Mouse (Mus musculus): ENCODE measurements around the gene Maco1. TPM values are rescaled to one million over a fixed set of nuclear protein-coding genes. Genes with fewer than 3 reads are reported as not detected.
A peak's percentile ranks its signal among the peaks of the same experiment; 100 is the strongest.
"Not testable (repeated sequence)": the region's sequence is repeated elsewhere in the genome, so short reads cannot be mapped to it uniquely, and the experiment has no call there.

Gene Maco1
- total RNA-seq, 4 experiments from 2014 or later = 21.1 to 25.0 (median 23.2) TPM

DNA sequence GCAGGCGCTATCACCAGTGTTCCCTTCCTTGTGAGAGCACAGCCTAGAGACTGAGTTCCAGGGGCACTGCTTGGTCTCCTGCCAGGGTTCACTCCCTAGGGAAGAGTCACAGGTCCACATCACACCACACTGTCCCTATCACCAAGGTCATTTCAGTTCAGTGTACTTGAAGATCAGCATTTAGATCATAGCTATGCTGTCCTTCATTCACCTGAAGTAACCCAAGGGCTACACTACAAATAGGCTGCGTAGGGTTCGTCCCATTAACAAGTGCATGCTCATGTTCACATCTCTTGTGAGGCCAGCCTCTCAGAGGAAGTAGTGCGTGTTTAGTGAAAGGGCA lies 38.9 kb downstream of the Maco1 start:
- no peak for DNase-seq (ENCODE audit: low spot score)

DNA sequence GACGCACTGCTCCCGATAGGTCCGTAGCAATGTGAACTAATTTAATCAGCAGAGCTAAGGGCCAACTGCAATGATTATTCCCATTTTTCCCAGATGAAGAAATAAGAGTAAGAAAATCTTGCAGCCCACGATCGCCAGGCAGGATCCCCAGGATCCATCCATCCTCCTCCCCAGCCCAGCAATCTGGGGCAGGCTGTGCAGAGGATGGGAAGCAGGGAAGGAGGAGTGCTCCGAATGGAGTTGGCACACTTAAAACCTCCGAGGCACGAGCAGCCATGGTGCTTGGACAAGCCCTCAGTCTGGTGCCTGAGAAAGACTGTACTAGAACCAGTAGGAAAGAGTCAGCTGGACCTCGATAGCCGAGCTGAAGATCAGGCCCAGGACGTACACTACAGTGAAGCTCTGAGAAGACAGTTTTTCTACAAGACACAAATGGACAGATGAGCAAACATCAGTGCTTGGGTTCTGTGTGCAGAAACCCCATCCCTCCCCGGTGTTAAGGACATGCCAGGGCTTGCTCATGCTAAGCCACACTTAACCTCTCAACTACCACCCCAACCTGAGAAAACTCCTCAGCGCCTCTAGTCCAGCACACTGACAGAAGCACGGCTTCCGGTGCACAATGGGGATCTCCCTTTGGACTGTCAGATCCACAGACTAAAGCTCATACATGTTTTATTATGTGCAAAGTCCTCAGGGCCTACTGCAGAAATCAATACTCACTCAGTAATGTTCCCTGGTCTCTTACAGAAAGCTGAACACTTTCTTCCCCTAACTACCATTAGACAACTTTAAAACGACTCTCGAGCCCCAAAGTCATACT lies 39.5 kb downstream of the Maco1 start:
- no peak for DNase-seq (ENCODE audit: low spot score)

DNA sequence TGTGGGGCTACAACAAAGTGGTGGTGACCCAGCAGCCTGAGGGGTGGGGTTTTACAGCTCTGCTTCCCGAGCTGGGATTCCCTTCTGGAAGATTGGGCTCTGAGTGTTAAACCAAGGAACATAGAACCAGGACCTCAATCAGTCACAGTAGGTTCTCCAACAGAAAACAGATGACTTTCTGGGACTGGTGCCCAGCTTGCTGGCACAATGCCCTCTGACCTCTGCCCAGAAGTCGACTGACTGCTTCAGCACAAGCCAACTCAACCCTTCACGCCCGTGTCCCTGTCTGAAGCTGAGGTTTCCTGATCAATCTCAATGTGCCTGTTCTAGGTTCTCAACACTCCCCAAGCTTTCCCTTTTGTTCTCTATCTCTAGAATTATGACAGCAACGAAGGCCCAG lies 48.4 kb downstream of the Maco1 start:
- DNase-seq (ENCODE audit: low spot score) = peak; percentile 86

- no peak for DNase-seq (ENCODE audit: low spot score)
Observed at GRCm38 (mm10) chr4:134802765-134803164, 50.4 kb downstream of the Maco1 start.

GRCm38 (mm10) chr4:134802155-134802554 lies 51.0 kb downstream of the Maco1 start:
- no peak for DNase-seq (ENCODE audit: low spot score)

- DNase-seq (ENCODE audit: low spot score) = no peak
Observed at GRCm38 (mm10) chr4:134800693-134801092, 52.5 kb downstream of the Maco1 start.

- DNase-seq (ENCODE audit: low spot score) = no peak
Observed at GRCm38 (mm10) chr4:134800098-134800497, 53.0 kb downstream of the Maco1 start.

- peak; percentile 47 for DNase-seq (ENCODE audit: low spot score)
Observed at GRCm38 (mm10) chr4:134799272-134799671, 53.9 kb downstream of the Maco1 start.

- DNase-seq (ENCODE audit: low spot score) = no peak
Observed at GRCm38 (mm10) chr4:134798861-134799260, 54.3 kb downstream of the Maco1 start.

GRCm38 (mm10) chr4:134797621-134798020 lies 55.5 kb downstream of the Maco1 start:
- DNase-seq (ENCODE audit: low spot score) = no peak

- no peak for DNase-seq (ENCODE audit: low spot score)
Observed at GRCm38 (mm10) chr4:134796581-134797361, 56.4 kb downstream of the Maco1 start.

- DNase-seq (ENCODE audit: low spot score) = no peak
Observed at GRCm38 (mm10) chr4:134795819-134796485, 57.2 kb downstream of the Maco1 start.

DNA sequence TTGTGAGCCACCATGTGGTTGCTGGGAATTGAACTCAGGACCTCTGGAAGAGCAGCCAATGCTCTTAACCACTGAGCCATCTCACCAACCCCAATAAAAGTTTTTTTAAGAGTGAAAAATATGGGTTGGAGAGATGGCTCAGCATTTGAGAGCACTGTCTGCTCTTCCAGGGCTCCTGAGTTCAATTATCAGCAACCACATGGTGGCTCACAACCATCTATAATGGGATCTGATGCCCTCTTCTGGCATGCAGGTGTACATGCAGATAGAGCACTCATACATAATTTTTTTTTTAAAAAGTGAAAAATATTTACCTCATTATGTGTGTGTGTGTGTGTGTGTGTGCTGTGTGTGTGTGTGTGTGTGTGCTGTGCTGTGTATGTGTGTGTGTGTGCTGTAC lies 58.2 kb downstream of the Maco1 start:
- DNase-seq (ENCODE audit: low spot score) = not testable (repeated sequence)

DNA sequence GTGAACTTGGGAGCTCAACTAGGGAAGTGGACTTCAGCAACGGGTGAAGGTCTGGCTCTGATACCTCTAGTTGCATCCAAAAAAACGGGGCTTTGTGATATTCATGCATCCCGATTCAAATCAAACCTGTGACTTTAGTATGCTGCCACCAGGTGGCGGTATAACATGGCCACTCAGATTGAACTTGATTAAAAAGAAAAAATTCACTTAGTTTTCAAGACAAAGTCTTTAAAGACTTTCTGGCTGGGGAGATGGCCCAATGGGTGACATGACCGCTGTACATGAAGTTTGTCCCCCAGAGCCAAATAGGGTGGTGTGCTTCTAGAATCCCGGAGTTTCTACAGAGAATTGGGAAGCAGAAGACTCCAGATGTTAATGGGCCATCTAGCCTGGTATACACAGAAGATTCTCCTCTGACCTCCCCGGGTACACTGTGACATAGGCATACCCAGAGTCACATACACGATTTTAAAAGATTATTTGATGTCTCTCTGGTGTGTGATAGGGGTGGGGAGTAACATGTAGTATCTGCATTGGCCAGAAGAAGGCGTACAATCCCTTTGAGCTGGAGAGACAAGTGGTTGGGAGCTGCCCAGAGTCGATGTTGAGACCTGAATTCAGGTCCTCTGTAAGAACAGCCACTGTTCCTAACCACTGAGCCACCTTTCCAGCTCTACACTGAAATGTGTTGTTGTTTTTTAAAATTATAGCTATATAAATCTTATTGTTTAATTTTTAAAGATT lies 59.8 kb downstream of the Maco1 start:
- peak; percentile 42 for DNase-seq (ENCODE audit: low spot score)

GRCm38 (mm10) chr4:134791731-134792130 lies 61.4 kb downstream of the Maco1 start:
- DNase-seq (ENCODE audit: low spot score) = no peak

GRCm38 (mm10) chr4:134786946-134787345 lies 66.2 kb downstream of the Maco1 start:
- DNase-seq (ENCODE audit: low spot score) = no peak

DNA sequence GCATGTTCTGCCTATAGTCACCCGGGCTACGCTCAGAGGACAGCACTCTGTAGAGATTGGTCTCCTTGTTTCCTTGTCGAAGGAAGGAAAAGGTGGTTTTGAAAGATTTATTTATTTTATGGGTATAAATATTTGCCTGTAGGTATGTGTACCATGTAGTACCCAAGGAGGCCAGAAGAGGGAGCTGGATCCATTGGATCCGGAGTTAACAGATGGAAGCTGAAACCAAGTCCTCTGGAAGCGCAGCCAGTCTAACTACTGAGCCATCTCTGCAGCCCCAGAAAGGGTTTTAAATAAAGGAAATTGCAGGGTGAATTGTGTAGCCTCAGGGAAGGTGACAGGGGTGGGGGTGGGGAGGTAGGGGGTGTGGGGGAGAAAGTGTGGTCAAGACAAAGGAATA lies 68.4 kb downstream of the Maco1 start:
- DNase-seq (ENCODE audit: low spot score) = no peak

GRCm38 (mm10) chr4:134779136-134779934 lies 73.8 kb downstream of the Maco1 start:
- DNase-seq (ENCODE audit: low spot score) = peak; percentile 78

GRCm38 (mm10) chr4:134776246-134776645 lies 76.9 kb downstream of the Maco1 start:
- no peak for DNase-seq (ENCODE audit: low spot score)

- DNase-seq (ENCODE audit: low spot score) = no peak
Observed at GRCm38 (mm10) chr4:134775234-134775944, 77.8 kb downstream of the Maco1 start.

All from heart, adult 8-10 months (tissue).